Mouse (Mus musculus): ENCODE data around the gene Gm44965. TPM values are rescaled to one million over a fixed set of nuclear protein-coding genes. Genes with fewer than 3 reads are reported as not detected.
A peak's percentile ranks its signal among the peaks of the same experiment; 100 is the strongest.

Gm44965 gene
- polyA plus RNA-seq, 1 experiment = not detected

DNA sequence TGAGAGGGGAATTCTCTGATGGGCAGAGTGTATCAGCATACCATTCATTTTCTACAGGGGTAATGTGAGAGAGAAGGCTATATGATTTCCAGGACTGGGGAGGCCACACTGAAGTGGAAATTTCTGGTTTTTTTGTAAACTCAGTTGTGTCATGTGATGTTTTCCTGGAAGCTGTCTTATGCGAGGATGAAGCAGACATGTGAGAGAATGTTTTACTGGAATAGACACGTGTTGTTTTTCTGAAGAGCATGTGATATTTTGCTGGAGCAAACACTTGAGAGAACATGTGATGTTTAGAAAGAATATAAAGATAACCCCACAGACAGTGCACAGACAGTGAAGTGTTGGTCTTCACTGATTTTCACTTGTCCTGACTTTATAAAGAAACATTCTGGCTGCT is 44.8 kb downstream of the Gm44965 start:
- H3K27me3 ChIP-seq (ENCODE audit: control insufficient read depth, insufficient read depth, low read length) = no peaks in the 10 kb centered on the region
- no peak overlapping the region for H3K27ac ChIP-seq (ENCODE audit: insufficient read depth, low read length)
- no peaks in the 10 kb centered on the region for H3K4me1 ChIP-seq (ENCODE audit: control insufficient read depth, insufficient read depth, low read length)
- 81% methylated on average over 2 of the region's 2 CpGs for WGBS
- DNase-seq = no peak
- H3K4me3 ChIP-seq (replicated peaks; ENCODE audit: insufficient read depth, low read depth, low read length) = no peak overlapping the region
- TF ChIP-seq POLR2A (IDR thresholded peaks at IDR 0.05; ENCODE audit: borderline replicate concordance, insufficient read depth, low read length) (no peak), CTCF (IDR thresholded peaks at IDR 0.05; ENCODE audit: borderline replicate concordance, insufficient read depth, low read depth, low read length) (no peak)

DNA sequence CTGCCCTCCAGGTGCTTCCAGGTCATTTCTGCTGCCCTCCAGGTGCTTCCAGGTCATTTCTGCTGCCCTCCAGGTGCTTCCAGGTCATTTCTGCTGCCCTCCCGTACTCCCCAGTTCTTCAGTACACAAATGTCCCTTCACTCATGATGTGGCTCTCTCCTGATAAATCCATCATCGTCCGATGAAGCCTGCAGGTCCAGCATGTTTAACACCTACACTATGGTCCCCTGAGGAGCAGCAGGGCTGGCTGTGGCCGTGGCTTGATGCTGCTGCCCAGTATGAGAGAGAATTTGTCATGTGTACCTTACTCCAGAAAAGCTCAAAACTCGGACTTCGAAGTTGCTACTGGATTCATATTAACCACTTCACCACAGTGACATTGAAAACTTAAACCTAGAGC is 47.6 kb downstream of the Gm44965 start:
- 71% methylated on average over 6 of the region's 6 CpGs for WGBS
- no peak for DNase-seq
- no peak overlapping the region for H3K27ac ChIP-seq (ENCODE audit: insufficient read depth, low read length)
- H3K27me3 ChIP-seq (ENCODE audit: control insufficient read depth, insufficient read depth, low read length) = no peaks in the 10 kb centered on the region
- TF ChIP-seq CTCF (IDR thresholded peaks at IDR 0.05; ENCODE audit: borderline replicate concordance, insufficient read depth, low read depth, low read length) (no peak), POLR2A (IDR thresholded peaks at IDR 0.05; ENCODE audit: borderline replicate concordance, insufficient read depth, low read length) (no peak)
- no peak overlapping the region for H3K4me3 ChIP-seq (replicated peaks; ENCODE audit: insufficient read depth, low read depth, low read length)
- no peaks in the 10 kb centered on the region for H3K4me1 ChIP-seq (ENCODE audit: control insufficient read depth, insufficient read depth, low read length)

DNA sequence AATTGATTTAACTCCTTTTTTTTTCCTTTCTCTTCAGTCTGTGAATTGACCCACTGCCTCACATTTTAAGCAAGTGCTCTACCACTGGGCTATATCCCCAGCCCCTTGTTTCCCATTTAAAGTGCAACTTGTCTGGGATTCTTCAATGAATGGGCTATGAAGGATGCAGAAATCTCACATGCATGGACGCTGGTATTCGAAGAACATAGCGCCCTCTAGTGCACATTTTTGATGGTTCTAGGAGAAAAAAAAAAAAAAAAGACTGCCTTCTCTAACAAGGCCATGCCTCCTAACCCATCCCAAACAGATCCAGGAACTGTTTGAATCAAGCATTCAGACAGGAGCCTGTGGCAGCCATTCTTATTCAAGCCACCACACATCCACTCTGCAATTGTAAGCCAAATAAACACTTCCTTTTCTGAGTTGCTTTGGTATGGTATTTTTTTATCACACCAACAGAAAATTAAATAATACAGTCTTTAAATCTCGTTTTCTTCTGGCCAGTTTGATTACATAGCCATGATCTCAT is 49.1 kb downstream of the Gm44965 start:
- Histone ChIP-seq H3K27me3 (ENCODE audit: control insufficient read depth, insufficient read depth, low read length) (no peaks in the 10 kb centered on the region), H3K4me1 (ENCODE audit: control insufficient read depth, insufficient read depth, low read length) (no peaks in the 10 kb centered on the region), H3K4me3 (replicated peaks; ENCODE audit: insufficient read depth, low read depth, low read length) (no peak overlapping the region), H3K27ac (ENCODE audit: insufficient read depth, low read length) (no peak overlapping the region)
- DNase-seq = peak in 1 of 2 experiments; percentile 65
- 23% methylated on average over 4 of the region's 4 CpGs for WGBS
- TF ChIP-seq POLR2A (IDR thresholded peaks at IDR 0.05; ENCODE audit: borderline replicate concordance, insufficient read depth, low read length) (no peak), CTCF (IDR thresholded peaks at IDR 0.05; ENCODE audit: borderline replicate concordance, insufficient read depth, low read depth, low read length) (peak; percentile 45; the same call in 1 of the 2 replicates)

DNA sequence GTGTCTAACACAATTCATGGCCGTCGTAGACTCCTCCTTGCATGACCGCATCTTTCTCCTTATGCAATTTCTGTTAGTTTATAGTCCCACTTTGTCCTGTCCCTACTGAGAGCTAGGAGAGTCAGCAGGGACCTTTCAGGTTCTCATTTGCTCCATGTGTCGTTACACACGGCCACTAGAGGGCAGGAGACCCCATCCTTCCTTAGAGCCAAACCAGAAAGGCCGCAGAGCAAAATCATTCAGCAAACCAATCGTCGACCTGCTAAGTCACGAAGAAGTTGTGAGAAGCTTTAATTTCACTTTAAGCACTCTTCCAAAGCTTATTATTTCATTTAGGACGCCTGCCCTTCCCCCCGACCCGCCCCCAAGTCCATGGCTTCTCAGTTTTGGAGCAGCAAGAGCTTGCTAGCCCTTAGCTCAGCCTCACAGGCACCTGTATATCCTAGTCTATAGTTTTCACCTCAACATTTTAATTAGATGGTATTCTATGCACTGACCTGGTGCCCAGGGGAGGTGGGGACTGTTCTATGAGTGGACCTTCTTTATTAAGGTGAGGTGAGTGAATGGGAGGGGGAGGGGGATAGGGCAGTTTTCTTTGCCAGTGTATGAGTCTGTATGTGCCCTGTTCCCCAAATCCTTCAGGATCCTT is 52.0 kb downstream of the Gm44965 start:
- Histone ChIP-seq H3K4me3 (replicated peaks; ENCODE audit: insufficient read depth, low read depth, low read length) (no peak overlapping the region), H3K27me3 (ENCODE audit: control insufficient read depth, insufficient read depth, low read length) (no peaks in the 10 kb centered on the region), H3K27ac (ENCODE audit: insufficient read depth, low read length) (no peak overlapping the region), H3K4me1 (ENCODE audit: control insufficient read depth, insufficient read depth, low read length) (no peaks in the 10 kb centered on the region)
- 11% methylated on average over 12 of the region's 12 CpGs for WGBS
- DNase-seq = peak; percentile 53 to 66
- TF ChIP-seq CTCF (IDR thresholded peaks at IDR 0.05; ENCODE audit: borderline replicate concordance, insufficient read depth, low read depth, low read length) (peak; percentile 83), POLR2A (IDR thresholded peaks at IDR 0.05; ENCODE audit: borderline replicate concordance, insufficient read depth, low read length) (no peak)

DNA sequence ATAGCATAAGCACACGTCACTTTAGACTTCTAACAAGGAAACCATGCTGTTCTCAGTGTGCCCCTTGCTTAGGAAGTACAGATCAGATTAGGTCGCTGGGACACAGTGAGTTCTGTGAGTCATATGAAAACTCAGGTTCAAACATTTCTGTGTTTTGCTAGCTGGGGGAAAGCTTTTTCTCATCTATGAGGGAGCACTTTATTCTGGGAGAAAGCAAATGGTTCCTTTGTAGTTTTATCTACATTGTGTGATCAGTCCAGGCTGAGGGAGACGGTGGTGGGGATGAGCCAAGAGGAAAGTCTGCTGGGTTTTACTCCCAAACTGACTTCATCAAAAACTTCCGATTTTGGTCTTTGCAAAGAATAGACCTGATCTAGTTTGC is 52.6 kb downstream of the Gm44965 start:
- Histone ChIP-seq H3K27me3 (ENCODE audit: control insufficient read depth, insufficient read depth, low read length) (no peaks in the 10 kb centered on the region), H3K27ac (ENCODE audit: insufficient read depth, low read length) (no peak overlapping the region), H3K4me3 (replicated peaks; ENCODE audit: insufficient read depth, low read depth, low read length) (no peak overlapping the region), H3K4me1 (ENCODE audit: control insufficient read depth, insufficient read depth, low read length) (no peaks in the 10 kb centered on the region)
- no peak for DNase-seq
- 88% methylated on average over 4 of the region's 4 CpGs for WGBS
- TF ChIP-seq POLR2A (IDR thresholded peaks at IDR 0.05; ENCODE audit: borderline replicate concordance, insufficient read depth, low read length) (no peak), CTCF (IDR thresholded peaks at IDR 0.05; ENCODE audit: borderline replicate concordance, insufficient read depth, low read depth, low read length) (no peak)

DNA sequence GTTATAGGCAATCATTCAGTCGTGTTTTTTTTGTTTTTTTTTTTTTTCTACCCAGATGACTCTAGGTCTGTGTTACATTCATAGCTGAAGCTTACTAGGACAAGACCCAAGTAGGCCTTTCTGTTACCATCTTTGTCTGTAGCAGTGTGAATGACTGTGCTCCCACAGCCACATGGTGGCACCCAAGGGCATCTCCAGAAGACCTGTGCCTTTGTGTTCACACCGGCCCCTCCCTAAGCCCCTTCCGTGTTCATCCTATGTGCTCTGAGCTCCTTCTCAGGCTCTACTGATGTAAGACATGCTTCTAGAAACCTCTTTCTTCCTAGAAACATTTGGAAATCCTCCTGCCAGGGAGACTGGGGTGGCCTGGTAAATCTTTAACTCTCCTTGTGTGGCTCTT is 53.3 kb downstream of the Gm44965 start, which contains the start of gene Gimap8:
TSS of gene Gimap8 (plus strand) at position 240 of the 400 bp plus-strand sequence.
- 38% methylated on average over 3 of the region's 3 CpGs for WGBS
- TF ChIP-seq CTCF (IDR thresholded peaks at IDR 0.05; ENCODE audit: borderline replicate concordance, insufficient read depth, low read depth, low read length) (no peak), POLR2A (IDR thresholded peaks at IDR 0.05; ENCODE audit: borderline replicate concordance, insufficient read depth, low read length) (no peak)
- Histone ChIP-seq H3K4me1 (ENCODE audit: control insufficient read depth, insufficient read depth, low read length) (no peaks in the 10 kb centered on the region), H3K27ac (ENCODE audit: insufficient read depth, low read length) (no peak within 1 kb of the TSS), H3K4me3 (replicated peaks; ENCODE audit: insufficient read depth, low read depth, low read length) (no peak within 1 kb of the TSS), H3K27me3 (ENCODE audit: control insufficient read depth, insufficient read depth, low read length) (no peaks in the 10 kb centered on the region)
- no peak for DNase-seq

DNA sequence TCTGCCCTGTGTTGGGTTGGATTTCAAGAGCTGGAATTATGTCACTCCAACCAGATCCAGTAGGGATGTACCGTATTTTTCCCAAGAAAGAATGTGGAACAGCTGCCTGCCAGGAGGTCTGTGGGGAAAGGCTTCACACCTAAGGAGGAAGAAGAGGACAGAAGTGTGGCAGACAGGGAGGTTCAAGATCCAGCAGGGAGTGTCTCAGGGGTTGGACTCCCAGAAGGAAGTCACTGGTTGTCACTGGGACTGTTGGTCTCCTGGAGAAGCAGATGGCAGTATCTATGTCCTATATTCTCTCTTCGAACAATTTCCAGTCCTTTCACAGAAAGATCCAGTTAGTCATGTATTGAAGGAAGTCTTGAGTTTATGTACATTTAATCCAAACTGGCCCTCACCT is 53.9 kb downstream of the Gm44965 start:
- Histone ChIP-seq H3K27me3 (ENCODE audit: control insufficient read depth, insufficient read depth, low read length) (no peaks in the 10 kb centered on the region), H3K4me3 (replicated peaks; ENCODE audit: insufficient read depth, low read depth, low read length) (no peak overlapping the region), H3K4me1 (ENCODE audit: control insufficient read depth, insufficient read depth, low read length) (no peaks in the 10 kb centered on the region), H3K27ac (ENCODE audit: insufficient read depth, low read length) (no peak overlapping the region)
- no peak for TF ChIP-seq CTCF (IDR thresholded peaks at IDR 0.05; ENCODE audit: borderline replicate concordance, insufficient read depth, low read depth, low read length)
- TF ChIP-seq POLR2A (IDR thresholded peaks at IDR 0.05; ENCODE audit: borderline replicate concordance, insufficient read depth, low read length) = no peak
- DNase-seq = no peak
- 86% methylated on average over 2 of the region's 2 CpGs for WGBS

DNA sequence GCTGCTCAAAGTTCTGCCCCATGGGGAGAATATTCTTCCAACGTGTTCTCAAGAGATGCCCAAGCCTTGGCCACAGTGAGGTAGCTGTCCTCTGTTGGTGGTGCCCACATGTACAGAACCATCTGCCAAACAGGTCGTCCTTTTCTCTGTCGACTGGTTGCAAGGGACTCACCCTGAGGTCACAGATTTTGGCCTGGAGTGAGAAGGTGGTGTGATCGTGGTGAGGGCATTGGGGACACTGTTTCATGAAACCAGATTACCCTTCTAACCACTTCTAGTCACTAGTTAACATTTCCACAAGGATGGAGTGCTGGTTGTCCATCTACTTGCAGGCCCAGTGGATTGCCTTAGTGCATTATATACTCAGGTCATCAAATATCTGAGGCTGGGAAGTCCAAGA is 55.0 kb downstream of the Gm44965 start:
- DNase-seq = no peak
- TF ChIP-seq CTCF (IDR thresholded peaks at IDR 0.05; ENCODE audit: borderline replicate concordance, insufficient read depth, low read depth, low read length) (no peak), POLR2A (IDR thresholded peaks at IDR 0.05; ENCODE audit: borderline replicate concordance, insufficient read depth, low read length) (no peak)
- Histone ChIP-seq H3K4me3 (replicated peaks; ENCODE audit: insufficient read depth, low read depth, low read length) (no peak overlapping the region), H3K27me3 (ENCODE audit: control insufficient read depth, insufficient read depth, low read length) (no peaks in the 10 kb centered on the region), H3K4me1 (ENCODE audit: control insufficient read depth, insufficient read depth, low read length) (no peaks in the 10 kb centered on the region), H3K27ac (ENCODE audit: insufficient read depth, low read length) (no peak overlapping the region)
- 83% methylated on average over 4 of the region's 4 CpGs for WGBS

All from cerebellum, adult 2 months (tissue).